Mouse (Mus musculus): Measurements from ENCODE around the gene Aldh1a1.
"Not testable (repeated sequence)": the region's sequence is repeated elsewhere in the genome, so short reads cannot be mapped to it uniquely, and the experiment has no call there.

Gene Aldh1a1

GRCm38 (mm10) chr19:20492491-20492890, at the start of gene Aldh1a1:
Gene Aldh1a1 (plus strand): TSS chr19:20492715.
- DNase-seq, result no peak

GRCm38 (mm10) chr19:20447807-20448206, 44.7 kb upstream of the Aldh1a1 start:
- DNase-seq, result no peak

GRCm38 (mm10) chr19:20449546-20449945, 43.0 kb upstream of the Aldh1a1 start:
- DNase-seq, result peak; percentile 5 to 18

- no peak for DNase-seq
These were observed 41.5 kb upstream of the Aldh1a1 start for GRCm38 (mm10) chr19:20451045-20451444.

GRCm38 (mm10) chr19:20484497-20484896, 8.0 kb upstream of the Aldh1a1 start:
- peak in 1 of 2 experiments; percentile 9 for DNase-seq

- DNase-seq, result no peak
These were observed 565 bp upstream of the Aldh1a1 start for GRCm38 (mm10) chr19:20491950-20492349.

- DNase-seq, result no peak
These were observed 4.0 kb downstream of the Aldh1a1 start for GRCm38 (mm10) chr19:20496476-20496875.

- no peak for DNase-seq
These were observed 12.8 kb downstream of the Aldh1a1 start for GRCm38 (mm10) chr19:20505359-20505758.

- no peak for DNase-seq
These were observed 14.6 kb downstream of the Aldh1a1 start for GRCm38 (mm10) chr19:20506936-20507615.

GRCm38 (mm10) chr19:20508609-20509008, 16.1 kb downstream of the Aldh1a1 start:
- no peak for DNase-seq

- DNase-seq, result no peak
These were observed 19.5 kb downstream of the Aldh1a1 start for GRCm38 (mm10) chr19:20511971-20512370.

GRCm38 (mm10) chr19:20513181-20513580, 20.7 kb downstream of the Aldh1a1 start:
- no peak for DNase-seq

- no peak for DNase-seq
These were observed 21.3 kb downstream of the Aldh1a1 start for GRCm38 (mm10) chr19:20513688-20514361.

GRCm38 (mm10) chr19:20516481-20516880, 24.0 kb downstream of the Aldh1a1 start:
- DNase-seq, result no peak

- DNase-seq, result not testable (repeated sequence)
These were observed 36.6 kb downstream of the Aldh1a1 start for GRCm38 (mm10) chr19:20529156-20529555.

GRCm38 (mm10) chr19:20529921-20530696, 37.6 kb downstream of the Aldh1a1 start:
- no peak for DNase-seq

GRCm38 (mm10) chr19:20536538-20536937, 44.0 kb downstream of the Aldh1a1 start:
- no peak for DNase-seq

- DNase-seq, result no peak
These were observed 48.5 kb downstream of the Aldh1a1 start for GRCm38 (mm10) chr19:20541044-20541443.

- no peak for DNase-seq
These were observed 49.4 kb downstream of the Aldh1a1 start for GRCm38 (mm10) chr19:20541924-20542323.

GRCm38 (mm10) chr19:20543816-20544215, 51.3 kb downstream of the Aldh1a1 start:
- no peak for DNase-seq

- DNase-seq, result no peak
These were observed 52.4 kb downstream of the Aldh1a1 start for GRCm38 (mm10) chr19:20544941-20545340.

- DNase-seq, result no peak
These were observed 54.5 kb downstream of the Aldh1a1 start for GRCm38 (mm10) chr19:20547025-20547424.

- no peak for DNase-seq
These were observed 56.9 kb downstream of the Aldh1a1 start for GRCm38 (mm10) chr19:20549409-20549808.

GRCm38 (mm10) chr19:20555365-20555764, 62.9 kb downstream of the Aldh1a1 start:
- DNase-seq, result no peak

Measured in kidney, postnatal 4 days (tissue).